Mouse (Mus musculus) CH12.LX (cell line): ENCODE measurements around the gene Macf1. TPM values are rescaled to one million over a fixed set of nuclear protein-coding genes. Genes with fewer than 3 reads are reported as not detected.

Experiments used
- DNase-seq: peaks from one replicate; pipeline ENCODE4 v3.0.0-alpha.2; 2013; ENCODE audit errors: extremely low read depth
- H3K27ac ChIP-seq: 2 replicates; pipeline ENCODE4 v1.5.1; 2012; ENCODE audit warnings: low read depth, mild to moderate bottlenecking, control low read depth, moderate library complexity; ENCODE audit not compliant: insufficient read depth
- H3K27me3 ChIP-seq: replicated peaks from 2 replicates; pipeline ENCODE3; 2012; ENCODE audit warnings: inconsistent platforms
- H3K36me3 ChIP-seq, 2 experiments: replicated peaks in 1 of 2; 2 replicates each; pipeline versions ENCODE3 to v1.6.1; 2012; ENCODE audit warnings: inconsistent platforms in 1 of 2, low read length in 1 of 2, mild to moderate bottlenecking in 1 of 2, mixed read lengths in 1 of 2, moderate library complexity in 1 of 2; ENCODE audit not compliant: control insufficient read depth in 1 of 2, insufficient read depth in 1 of 2
- H3K4me1 ChIP-seq, 2 experiments: 2 replicates each; pipeline ENCODE4 v1.6.1; 2012; ENCODE audit warnings: inconsistent platforms in 1 of 2, moderate library complexity in 1 of 2; ENCODE audit not compliant: insufficient read depth in 2 of 2, control insufficient read depth in 1 of 2
- H3K4me2 ChIP-seq: 2 replicates; pipeline ENCODE4 v1.6.1; 2012; ENCODE audit warnings: low read depth, mild to moderate bottlenecking, control low read depth; ENCODE audit not compliant: poor library complexity, insufficient read depth, severe bottlenecking
- H3K4me3 ChIP-seq, 3 experiments: fragments of 150-350 bp in 1 of 3; sonication (generic) in 1 of 3; replicated peaks in 1 of 3; 2 replicates each; pipeline versions ENCODE3 to v1.5.1; 2011 to 2012; ENCODE audit warnings: low read depth in 2 of 3, low read length in 2 of 3, mild to moderate bottlenecking in 2 of 3, moderate library complexity in 2 of 3, control low read depth in 1 of 3, improper control_type of control experiment in 1 of 3, inconsistent platforms in 1 of 3, mixed read lengths in 1 of 3; ENCODE audit not compliant: poor library complexity in 1 of 3
- H3K79me2 ChIP-seq: replicated peaks from 2 replicates; pipeline ENCODE4 v1.6.1; 2012; ENCODE audit warnings: mild to moderate bottlenecking, moderate library complexity; ENCODE audit not compliant: control insufficient read depth, poor library complexity, insufficient read depth, severe bottlenecking; ENCODE audit errors: extremely low read depth
- H3K9ac ChIP-seq: 2 replicates; pipeline ENCODE4 v1.6.1; 2012; ENCODE audit warnings: low read depth, mild to moderate bottlenecking, control low read depth, moderate library complexity; ENCODE audit not compliant: insufficient read depth
- H3K9me3 ChIP-seq: replicated peaks from 2 replicates; pipeline ENCODE3; 2012; ENCODE audit warnings: low read length, inconsistent platforms, mixed read lengths
- CHD1 ChIP-seq: IDR thresholded peaks from 2 replicates; pipeline ENCODE4 v1.6.1; 2012; ENCODE audit warnings: low read depth, low read length, improper control_type of control experiment, inconsistent platforms
- CHD2 ChIP-seq: IDR thresholded peaks from 2 replicates; pipeline ENCODE4 v1.6.1; 2011; ENCODE audit warnings: low read length, improper control_type of control experiment
- CTCF ChIP-seq, 2 experiments: IDR thresholded peaks in 1 of 2; conservative IDR thresholded peaks in 1 of 2; 2 replicates each; pipeline ENCODE4 v1.5.1; 2011 to 2012; ENCODE audit warnings: low read depth in 2 of 2, low read length in 2 of 2, improper control_type of control experiment in 1 of 2, inconsistent platforms in 1 of 2, mild to moderate bottlenecking in 1 of 2, moderate library complexity in 1 of 2
- E2F4 ChIP-seq: IDR thresholded peaks from 2 replicates; pipeline ENCODE4 v1.6.1; 2011; ENCODE audit warnings: low read depth, low read length, improper control_type of control experiment; ENCODE audit not compliant: insufficient replicate concordance
- ETS1 ChIP-seq: conservative IDR thresholded peaks from 2 replicates; pipeline ENCODE4 v1.6.1; 2012; ENCODE audit warnings: low read depth, mild to moderate bottlenecking, inconsistent platforms, low read length, improper control_type of control experiment, moderate library complexity
- GABPA ChIP-seq: IDR thresholded peaks from 2 replicates; pipeline ENCODE4 v1.6.1; 2012; ENCODE audit warnings: low read depth, low read length, improper control_type of control experiment, inconsistent platforms; ENCODE audit not compliant: insufficient replicate concordance
- JUND ChIP-seq: conservative IDR thresholded peaks from 2 replicates; pipeline ENCODE4 v1.6.1; 2011; ENCODE audit warnings: low read depth, low read length, improper control_type of control experiment
- MAFK ChIP-seq: IDR thresholded peaks from 2 replicates; pipeline ENCODE4 v1.6.1; 2011; ENCODE audit warnings: low read length, improper control_type of control experiment; ENCODE audit not compliant: insufficient replicate concordance
- NELFE ChIP-seq: IDR thresholded peaks from 2 replicates; pipeline ENCODE4 v1.6.1; 2011; ENCODE audit warnings: low read depth, low read length, improper control_type of control experiment
- NRF1 ChIP-seq: IDR thresholded peaks from 2 replicates; pipeline ENCODE4 v1.6.1; 2014; ENCODE audit warnings: low read depth, mild to moderate bottlenecking, inconsistent platforms, low read length, improper control_type of control experiment, moderate library complexity
- POLR2AphosphoS2 ChIP-seq: IDR thresholded peaks from 2 replicates; pipeline ENCODE4 v1.6.1; 2011; ENCODE audit warnings: low read depth, low read length, improper control_type of control experiment
- RCOR1 ChIP-seq: conservative IDR thresholded peaks from 2 replicates; pipeline ENCODE4 v1.6.1; 2012; ENCODE audit warnings: low read depth, mild to moderate bottlenecking, inconsistent platforms, low read length, improper control_type of control experiment
- SMC3 ChIP-seq: IDR thresholded peaks from 2 replicates; pipeline ENCODE4 v1.6.1; 2011; ENCODE audit warnings: low read depth, low read length, improper control_type of control experiment
- TCF12 ChIP-seq: IDR thresholded peaks from 2 replicates; pipeline ENCODE4 v1.6.1; 2014; ENCODE audit warnings: low read depth, mild to moderate bottlenecking, inconsistent platforms, low read length, improper control_type of control experiment
- UBTF ChIP-seq: IDR thresholded peaks from 2 replicates; pipeline ENCODE4 v1.6.1; 2012; ENCODE audit warnings: low read depth, mild to moderate bottlenecking, inconsistent platforms, low read length, improper control_type of control experiment, moderate library complexity
- USF1 ChIP-seq: IDR thresholded peaks from 2 replicates; pipeline ENCODE4 v1.6.1; 2014; ENCODE audit warnings: low read depth, mild to moderate bottlenecking, inconsistent platforms, low read length, improper control_type of control experiment
- ZKSCAN1 ChIP-seq: IDR thresholded peaks from 2 replicates; pipeline ENCODE4 v1.6.1; 2012; ENCODE audit warnings: low read depth, inconsistent platforms, low read length, improper control_type of control experiment, borderline replicate concordance
- dilution Hi-C: fragments of 300-500 bp; cut with MboI; formaldehyde crosslinking; loops from 2 replicates; pipeline ENCODE4 v1.14.3; 2020; ENCODE audit warnings: low sequenced_read_pairs; ENCODE audit not compliant: extremely low pct_unique_long_range_greater_than_20kb, extremely low pct_ligation_motif_present
- in situ Hi-C: fragments of 300-500 bp; cut with MboI; formaldehyde crosslinking; loops from 3 replicates; pipeline ENCODE4 v1.14.3; 2019; ENCODE audit warnings: low sequenced_read_pairs, low pct_ligation_motif_present, low pct_unique_long_range_greater_than_20kb, mixed read lengths
- polyA plus RNA-seq: library from polyadenylated mRNA; unstranded; fragments of >175 nt; gene quantifications from 2 replicates; pipeline ENCODE4 v1.2.1, GENCODE M21; 2012; ENCODE audit warnings: low read depth; ENCODE audit not compliant: insufficient read length
- total RNA-seq, 2 experiments: library from RNA; depleted of rRNA; stranded (reverse); fragments of 300-350 nt in 1 of 2; fragments of >200 nt in 1 of 2; gene quantifications; 2 replicates each; pipeline ENCODE4 v1.2.3; 2012 to 2014

The Macf1 gene
- total and polyA plus RNA-seq, 3 experiments: 63.3 to 93.3 (median 77.8) TPM

- Histone ChIP-seq H3K27me3 (no peaks in the 10 kb centered on the region), H3K4me3 (no peak overlapping the region), H3K27ac (no peak overlapping the region), H3K36me3 (no peaks in the 10 kb centered on the region), H3K9me3 (no peaks in the 10 kb centered on the region), H3K4me2 (peak overlapping the region; percentile 99; the same call in 1 of the 2 replicates), H3K9ac (no peak overlapping the region), H3K79me2 (no peaks in the 10 kb centered on the region), H3K4me1 (peaks cover 11 to 50% of the 10 kb centered on the region in 2 experiments; a peak in 3 of 4 replicates)
- no peak for DNase-seq
- in situ Hi-C loops: no loop called here
- TF ChIP-seq RCOR1 (no peak), MAFK (0 out of 2 replicates have a peak, but pooled peaks have one; percentile 21)
- dilution Hi-C loops: no loop called here
Measured at GRCm38 (mm10) chr4:123662914-123663687, 21.1 kb downstream of the Macf1 start.

GRCm38 (mm10) chr4:123658175-123658574 is 26.0 kb downstream of the Macf1 start:
- no peaks in the 10 kb centered on the region for H3K27me3 ChIP-seq
- H3K27ac ChIP-seq: no peak overlapping the region
- no peaks in the 10 kb centered on the region for H3K36me3 ChIP-seq
- in situ Hi-C loops (no loop called here), dilution Hi-C loops (no loop called here)
- H3K4me2 ChIP-seq: no peak overlapping the region
- DNase-seq: no peak
- H3K79me2 ChIP-seq: no peaks in the 10 kb centered on the region
- no peak overlapping the region for H3K4me3 ChIP-seq
- H3K4me1 ChIP-seq: peaks cover 4 to 17% of the 10 kb centered on the region in 2 experiments; a peak in 3 of 4 replicates
- no peak for TF ChIP-seq GABPA
- no peak for TF ChIP-seq ETS1
- no peak for TF ChIP-seq CHD1
- TF ChIP-seq E2F4: no peak
- TF ChIP-seq NELFE: no peak
- TF ChIP-seq NRF1: no peak
- TF ChIP-seq JUND: no peak
- TF ChIP-seq CHD2: no peak
- TF ChIP-seq USF1: no peak
- no peak for TF ChIP-seq ZKSCAN1
- no peak for TF ChIP-seq UBTF
- no peak for TF ChIP-seq POLR2AphosphoS2
- no peak for TF ChIP-seq CTCF (conservative IDR thresholded peaks at IDR 0.05 in 1 of 2, IDR thresholded peaks at IDR 0.05 in 1 of 2; ENCODE audit: low read depth in 2 of 2, low read length in 2 of 2)
- no peak for TF ChIP-seq TCF12
- no peak for TF ChIP-seq SMC3
- no peak overlapping the region for H3K9ac ChIP-seq
- H3K9me3 ChIP-seq: no peaks in the 10 kb centered on the region
